13 mouse cellular contexts compared by ENCODE assay signal in genomic region chr11:4299191-4299590, GRCm38 (mm10). TPM values are rescaled to one million over a fixed set of nuclear protein-coding genes. Genes with fewer than 3 reads are reported as not detected.
DNase-seq lines count a peak whose midpoint lies in the region; ATAC-seq and TF ChIP-seq lines count a peak whose summit lies in the region.
"Had no signal": no experiment of that assay in that cellular context is flagged by ENCODE, and none has a peak within 500 bp of the region (broad histone marks: within the 10 kb centered on the region; RNA-seq: fewer than 3 reads in every experiment).

No protein-coding gene starts in this region.

- no peak for TF ChIP-seq POLR2A in lung, adult 2 months (IDR thresholded peaks at IDR 0.05; ENCODE audit: borderline replicate concordance, extremely low read depth, low read depth, low read length)
- TF ChIP-seq POLR2A in thymus, adult 2 months (IDR thresholded peaks at IDR 0.05; ENCODE audit: control insufficient read depth, extremely low read depth, insufficient read depth, low read length, poor library complexity) = no peak

- H3K36me3 ChIP-seq in lung, embryonic 14.5 days (ENCODE audit: insufficient read depth) = no peaks in the 10 kb centered on the region
- H3K36me3 ChIP-seq in heart, postnatal 0 days (replicated peaks; ENCODE audit: control insufficient read depth, insufficient read depth, low read length) = no peaks in the 10 kb centered on the region
- H3K36me3 ChIP-seq in thymus, adult 2 months (ENCODE audit: control insufficient read depth, insufficient read depth, low read length) = no peaks in the 10 kb centered on the region
- H3K36me3 ChIP-seq: limb, embryonic 15.5 days had no signal

- TF ChIP-seq CTCF in lung, embryonic 14.5 days (IDR thresholded peaks at IDR 0.05; ENCODE audit: low read depth) = no peak
- TF ChIP-seq CTCF in lung, adult 2 months (IDR thresholded peaks at IDR 0.05; ENCODE audit: insufficient read depth, low read length) = no peak
- no peak for TF ChIP-seq CTCF in heart, postnatal 0 days (IDR thresholded peaks at IDR 0.05; ENCODE audit: low read depth)
- no peak for TF ChIP-seq CTCF in thymus, adult 2 months (IDR thresholded peaks at IDR 0.05; ENCODE audit: borderline replicate concordance, control insufficient read depth, extremely low read depth, insufficient read depth, low read length, poor library complexity)

- DNase-seq in lung, embryonic 14.5 days = peak; percentile 45
- DNase-seq in lung, adult 2 months = no peak
- peak; percentile 86 for DNase-seq in ZHBTc4 (ENCODE audit: low read depth, low spot score)
- peak; percentile 55 for DNase-seq in heart, postnatal 0 days (ENCODE audit: low spot score)
- peak; percentile 37 for DNase-seq in lung, postnatal 36 days
- no peak for DNase-seq in frontal cortex, postnatal 10 days (ENCODE audit: low spot score in 2 of 2)
- no peak for DNase-seq in thymus, adult 18-20 months
- DNase-seq in thymus, adult 2 months = no peak
- DNase-seq: cerebellum, adult 11-12 months had no signal

- no peak for ATAC-seq in lung, embryonic 14.5 days (ENCODE audit: insufficient read depth)
- ATAC-seq in heart, postnatal 0 days (ENCODE audit: insufficient read depth, low read depth) = no peak

- TF ChIP-seq EP300 in heart, postnatal 0 days (IDR thresholded peaks at IDR 0.05; ENCODE audit: low read depth) = no peak

- H3K27me3 ChIP-seq in lung, embryonic 14.5 days (ENCODE audit: insufficient read depth, low read length) = no peaks in the 10 kb centered on the region
- H3K27me3 ChIP-seq in heart, postnatal 0 days (ENCODE audit: control insufficient read depth, insufficient read depth, low read length) = no peaks in the 10 kb centered on the region
- no peaks in the 10 kb centered on the region for H3K27me3 ChIP-seq in thymus, adult 2 months (ENCODE audit: control insufficient read depth, insufficient read depth, low read length)
- H3K27me3 ChIP-seq: limb, embryonic 15.5 days had no signal

- H3K9ac ChIP-seq in lung, embryonic 14.5 days = no peak overlapping the region
- H3K9ac ChIP-seq in heart, postnatal 0 days (replicated peaks; ENCODE audit: low read depth, low read length) = 0 out of 2 replicates have a peak overlapping the region, but pooled peaks have one; percentile 12
- H3K9ac ChIP-seq: limb, embryonic 15.5 days had no signal

- 18% methylated on average over 12 of the region's 12 CpGs for WGBS in lung, embryonic 14.5 days
- 42% methylated on average over 12 of the region's 12 CpGs for WGBS in lung, adult 2 months
- 13% methylated on average over 12 of the region's 12 CpGs for WGBS in heart, postnatal 0 days
- WGBS in thymus, adult 2 months = 91% methylated on average over 12 of the region's 12 CpGs

- peaks cover 25% of the 10 kb centered on the region for H3K4me1 ChIP-seq in lung, embryonic 14.5 days (ENCODE audit: insufficient read depth)
- peaks cover 4% of the 10 kb centered on the region; the same call in 1 of the 2 replicates for H3K4me1 ChIP-seq in lung, adult 2 months (ENCODE audit: control insufficient read depth, insufficient read depth, low read length)
- peaks cover 75% of the 10 kb centered on the region for H3K4me1 ChIP-seq in heart, postnatal 0 days (ENCODE audit: control insufficient read depth, insufficient read depth)
- H3K4me1 ChIP-seq in thymus, adult 2 months (replicated peaks; ENCODE audit: control insufficient read depth, insufficient read depth, low read length) = peaks cover 20% of the 10 kb centered on the region

- H3K27ac ChIP-seq in lung, embryonic 14.5 days (ENCODE audit: low read depth) = no peak overlapping the region
- peak overlapping the region; percentile 73 for H3K27ac ChIP-seq in heart, postnatal 0 days (ENCODE audit: low read depth)
- no peak overlapping the region for H3K27ac ChIP-seq in thymus, adult 2 months (ENCODE audit: control insufficient read depth, insufficient read depth, low read length)
- H3K27ac ChIP-seq: layer of hippocampus, adult 2 months; limb, embryonic 15.5 days had no signal

- H3K4me3 ChIP-seq in lung, embryonic 14.5 days (ENCODE audit: low read depth, low read length) = no peak overlapping the region
- no peak overlapping the region for H3K4me3 ChIP-seq in lung, adult 2 months (replicated peaks; ENCODE audit: extremely low read depth, low read depth, low read length)
- no peak overlapping the region for H3K4me3 ChIP-seq in heart, postnatal 0 days (ENCODE audit: low read depth, low read length)
- no peak overlapping the region for H3K4me3 ChIP-seq in thymus, adult 2 months (ENCODE audit: control insufficient read depth, insufficient read depth, low read length)
- H3K4me3 ChIP-seq: erythroblast, embryonic 14.5 days; layer of hippocampus, adult 2 months; limb, embryonic 15.5 days had no signal

- no peak overlapping the region for H3K4me2 ChIP-seq in lung, embryonic 14.5 days
- H3K4me2 ChIP-seq in heart, postnatal 0 days (ENCODE audit: low read depth, low read length) = no peak overlapping the region
- H3K4me2 ChIP-seq: limb, embryonic 15.5 days; midbrain, embryonic 11.5 days had no signal

- H3K9me3 ChIP-seq in lung, embryonic 14.5 days (ENCODE audit: low read depth, low read length) = no peaks in the 10 kb centered on the region
- H3K9me3 ChIP-seq in heart, postnatal 0 days (replicated peaks; ENCODE audit: control insufficient read depth, low read length) = no peaks in the 10 kb centered on the region
- H3K9me3 ChIP-seq: limb, embryonic 15.5 days had no signal

RNA-seq across cellular contexts. Expression of gene Lif, which starts 41.8 kb away (rescaled TPM):
- 0.12 and 0.33 TPM in 2 replicates for polyA plus RNA-seq in lung, embryonic 14.5 days (2014; fragmentation: Nextera tagmentation; extraction: Ambion mirVana)
- polyA plus RNA-seq in lung, adult 2 months (2012; rRNA removed) = 3.5 and 4.9 TPM in 2 replicates
- total RNA-seq in heart, postnatal 0 days (2014; rRNA removed; ENCODE audit: low replicate concordance) = 0.54 and 0.73 TPM in 2 replicates
- 0.32 and 0.71 TPM in 2 replicates for polyA plus RNA-seq in heart, postnatal 0 days (2015; fragmentation: Nextera tagmentation; extraction: Ambion mirVana)
- 1.7 and 2.2 TPM in 2 replicates for polyA plus RNA-seq in thymus, adult 2 months (2012; rRNA removed)
- polyA plus RNA-seq: erythroblast, embryonic 14.5 days; midbrain, embryonic 11.5 days had no signal

Comparison
In these comparisons a context has a peak if more than half of its experiments do, and no peak if none do; other contexts are left out.
1. DNase-seq: peak in lung, embryonic 14.5 days (single experiment), ZHBTc4 (single experiment), heart, postnatal 0 days (single experiment) and lung, postnatal 36 days (single experiment); none in lung, adult 2 months (single experiment), frontal cortex, postnatal 10 days (0 of 2), thymus, adult 18-20 months (0 of 2) and thymus, adult 2 months (single experiment).